Mouse (Mus musculus) liver, embryonic 15.5 days (tissue): ENCODE results near the gene Wrap73. TPM values are rescaled to one million over a fixed set of nuclear protein-coding genes. Genes with fewer than 3 reads are reported as not detected.

Experiments
- ATAC-seq: fragments of 200-750 bp; cut with Nextera tagmentation; 2 replicates; pipeline ENCODE4 v1.8.0; 2017; ENCODE audit warnings: moderate number of reproducible peaks, mild to moderate bottlenecking, moderate library complexity; ENCODE audit not compliant: insufficient read depth
- H3K27ac ChIP-seq: fragments of 300-500 bp; sonication (generic); replicated peaks from 2 replicates; pipeline ENCODE4 v1.5.1; 2015; ENCODE audit warnings: mild to moderate bottlenecking, inconsistent platforms
- H3K27me3 ChIP-seq: fragments of 300-500 bp; sonication (generic); 2 replicates; pipeline ENCODE4 v1.6.1; 2015; ENCODE audit warnings: mild to moderate bottlenecking, inconsistent platforms
- H3K36me3 ChIP-seq: fragments of 300-500 bp; sonication (generic); replicated peaks from 2 replicates; pipeline ENCODE4 v1.6.1; 2015; ENCODE audit warnings: moderate library complexity, mild to moderate bottlenecking, inconsistent platforms
- H3K4me1 ChIP-seq: fragments of 300-500 bp; sonication (generic); replicated peaks from 2 replicates; pipeline ENCODE4 v1.6.1; 2015; ENCODE audit warnings: inconsistent platforms
- H3K4me2 ChIP-seq: fragments of 300-500 bp; sonication (generic); 2 replicates; pipeline ENCODE4 v1.6.1; 2015; ENCODE audit warnings: moderate library complexity, mild to moderate bottlenecking, inconsistent platforms
- H3K4me3 ChIP-seq: fragments of 300-500 bp; sonication (generic); replicated peaks from 2 replicates; pipeline ENCODE4 v1.5.1; 2015; ENCODE audit warnings: mild to moderate bottlenecking, inconsistent platforms
- H3K9ac ChIP-seq: fragments of 300-500 bp; sonication (generic); 2 replicates; pipeline ENCODE4 v1.6.1; 2015; ENCODE audit warnings: moderate library complexity, mild to moderate bottlenecking, inconsistent platforms
- H3K9me3 ChIP-seq: fragments of 300-500 bp; sonication (generic); replicated peaks from 2 replicates; pipeline ENCODE4 v1.6.1; 2016; ENCODE audit warnings: inconsistent platforms
- WGBS: fragments of 180-500 bp; shearing (Covaris S2); methylation state at CpG from one replicate; pipeline ENCODE4 v1.1.7; 2015; ENCODE audit warnings: mixed read lengths; ENCODE audit not compliant: insufficient replicate concordance; 5-methylcytosine and 5-hydroxymethylcytosine counted together
- polyA plus RNA-seq: library from polyadenylated mRNA; unstranded; fragments of >200 nt; fragmentation: Nextera tagmentation; extraction: Ambion mirVana; gene quantifications from 2 replicates; pipeline ENCODE4 v1.2.1, GENCODE M21; 2015

The Wrap73 gene
- 26.4 and 26.8 TPM in 2 replicates for polyA plus RNA-seq

DNA sequence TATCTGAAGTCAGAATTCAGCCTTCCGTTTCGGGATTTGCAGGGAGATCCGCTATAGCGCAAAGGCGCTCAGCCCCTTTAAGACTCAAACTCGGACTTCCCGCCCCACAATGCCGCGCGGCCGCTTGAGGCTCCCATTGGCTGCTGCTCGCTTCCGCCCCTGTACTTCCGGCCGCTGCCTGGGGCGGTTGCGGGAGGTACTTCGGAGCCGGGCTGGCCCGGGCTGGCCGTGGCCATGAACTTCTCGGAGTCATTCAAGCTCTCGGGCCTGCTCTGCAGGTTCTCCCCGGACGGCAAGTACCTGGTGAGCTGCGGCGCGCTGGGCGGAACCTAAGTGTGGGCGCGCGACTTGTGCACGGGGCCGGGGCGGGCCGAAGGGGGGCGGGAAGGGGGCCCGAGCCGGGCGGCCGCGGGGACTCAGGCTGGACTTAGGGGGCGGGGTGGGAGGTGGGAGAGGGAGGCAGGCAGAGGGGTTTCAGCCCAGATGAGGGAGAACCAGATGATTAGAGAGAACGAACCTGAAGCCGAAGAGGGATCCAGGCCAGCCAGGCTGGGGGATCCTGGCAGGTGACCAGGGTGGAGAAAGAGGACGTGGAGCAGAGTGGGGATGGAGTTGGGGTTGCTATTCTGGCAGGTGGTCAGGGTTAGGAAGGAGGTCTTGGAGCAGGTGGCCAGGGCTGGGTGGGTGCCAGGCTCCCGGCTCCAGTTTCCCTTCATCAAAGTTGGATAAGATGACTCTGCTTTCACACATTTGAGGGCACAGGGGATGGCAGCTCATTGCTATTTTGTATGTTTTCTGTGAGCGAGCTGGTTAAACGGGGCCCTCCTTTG lies at the start of gene Wrap73:
Gene Wrap73 (plus strand): TSS at position 162 of the 830 bp plus-strand sequence.
- peak; percentile 95 for ATAC-seq
- Histone ChIP-seq H3K4me3 (peak within 1 kb of the TSS; percentile 86), H3K9me3 (no peaks in the 10 kb centered on the region), H3K27ac (peak within 1 kb of the TSS; percentile 80), H3K4me1 (peaks cover 46% of the 10 kb centered on the region), H3K9ac (peak within 1 kb of the TSS; percentile 92), H3K4me2 (peak within 1 kb of the TSS; percentile 92), H3K27me3 (peaks cover 47% of the 10 kb centered on the region), H3K36me3 (peaks cover 19% of the 10 kb centered on the region)
- WGBS: 1% methylated on average over 49 of the region's 49 CpGs

DNA sequence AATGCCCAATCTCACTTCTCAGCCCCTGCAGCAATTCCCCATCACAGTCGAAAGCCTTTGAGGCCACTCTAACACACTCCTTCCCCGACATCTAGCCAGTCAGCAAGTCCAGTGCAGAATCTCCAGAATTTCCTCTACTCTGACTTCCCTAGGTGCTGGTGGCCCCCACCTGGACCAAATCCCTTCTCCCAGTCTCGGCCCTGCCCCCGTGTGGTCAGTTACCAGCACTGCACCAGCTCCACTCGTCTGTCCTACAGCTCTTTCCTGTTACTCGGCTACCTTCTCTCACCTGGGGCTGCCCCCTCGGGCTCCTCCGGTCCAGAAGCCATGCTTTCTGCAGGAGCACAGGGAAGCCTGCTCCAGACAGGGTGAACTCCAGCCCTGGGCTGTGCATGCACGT lies 49.0 kb upstream of the Wrap73 start:
- no peak for ATAC-seq
- H3K4me2 ChIP-seq: no peak overlapping the region
- H3K36me3 ChIP-seq: no peaks in the 10 kb centered on the region
- no peaks in the 10 kb centered on the region for H3K4me1 ChIP-seq
- H3K9ac ChIP-seq: no peak overlapping the region
- no peak overlapping the region for H3K4me3 ChIP-seq
- no peak overlapping the region for H3K27ac ChIP-seq
- 15% methylated on average over 9 of the region's 9 CpGs for WGBS
- peaks cover 66% of the 10 kb centered on the region for H3K27me3 ChIP-seq
- H3K9me3 ChIP-seq: no peaks in the 10 kb centered on the region

DNA sequence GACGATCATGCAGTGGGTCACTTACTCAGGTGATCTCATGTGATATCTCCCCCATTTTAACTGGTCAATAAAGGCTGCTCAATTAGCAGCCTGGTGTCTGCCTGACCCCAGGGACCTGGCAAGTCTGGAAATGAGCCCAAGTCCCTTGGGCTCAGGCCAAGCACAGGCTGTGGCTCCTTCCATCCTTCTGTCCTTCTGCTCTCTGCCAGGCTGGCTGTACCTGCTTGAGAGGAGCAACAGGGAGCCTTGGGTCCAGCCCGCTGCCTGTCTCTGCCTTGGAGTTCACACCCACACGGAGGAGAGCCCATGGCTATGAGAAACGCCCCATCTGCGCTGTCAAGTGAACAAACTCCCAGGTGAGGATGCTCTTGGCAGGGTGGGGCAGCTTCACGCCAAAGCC lies 46.1 kb upstream of the Wrap73 start:
- no peak for ATAC-seq
- Histone ChIP-seq H3K4me1 (no peaks in the 10 kb centered on the region), H3K4me3 (no peak overlapping the region), H3K27ac (no peak overlapping the region), H3K9ac (no peak overlapping the region), H3K9me3 (no peaks in the 10 kb centered on the region), H3K27me3 (peaks cover 76% of the 10 kb centered on the region), H3K4me2 (no peak overlapping the region), H3K36me3 (no peaks in the 10 kb centered on the region)
- WGBS: 22% methylated on average over 6 of the region's 6 CpGs

- Histone ChIP-seq H3K27ac (no peak overlapping the region), H3K4me3 (no peak overlapping the region), H3K27me3 (peaks cover 98% of the 10 kb centered on the region), H3K4me1 (no peaks in the 10 kb centered on the region), H3K36me3 (no peaks in the 10 kb centered on the region), H3K9me3 (no peaks in the 10 kb centered on the region), H3K4me2 (no peak overlapping the region), H3K9ac (no peak overlapping the region)
- 25% methylated on average over 7 of the region's 7 CpGs for WGBS
- no peak for ATAC-seq
These were observed 42.8 kb upstream of the Wrap73 start for GRCm38 (mm10) chr4:154099361-154099760.

DNA sequence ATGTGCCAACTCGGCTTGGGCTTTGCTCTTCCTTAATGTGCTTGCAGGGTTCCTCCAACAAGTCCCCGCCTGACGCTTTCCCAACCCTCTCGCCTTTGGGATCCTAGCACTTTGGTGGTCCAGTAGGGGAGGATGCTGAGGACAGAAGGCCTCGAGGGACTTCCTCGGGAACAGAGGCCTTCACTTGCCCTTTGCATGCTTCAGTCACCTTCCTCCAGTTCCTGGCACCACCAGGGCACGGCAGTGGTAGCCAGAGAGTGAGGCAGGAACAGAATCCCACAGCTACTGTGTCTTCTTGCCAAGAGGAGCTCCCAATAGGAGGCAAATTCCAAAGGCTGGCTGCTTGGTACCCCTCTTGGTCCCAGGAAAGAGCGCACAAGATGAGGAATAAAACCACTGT lies 38.8 kb upstream of the Wrap73 start:
- Histone ChIP-seq H3K36me3 (no peaks in the 10 kb centered on the region), H3K9me3 (no peaks in the 10 kb centered on the region), H3K4me2 (no peak overlapping the region), H3K27me3 (peaks cover 88% of the 10 kb centered on the region), H3K27ac (no peak overlapping the region), H3K4me1 (peaks cover 10% of the 10 kb centered on the region), H3K9ac (no peak overlapping the region), H3K4me3 (no peak overlapping the region)
- WGBS: 44% methylated on average over 8 of the region's 8 CpGs
- no peak for ATAC-seq

DNA sequence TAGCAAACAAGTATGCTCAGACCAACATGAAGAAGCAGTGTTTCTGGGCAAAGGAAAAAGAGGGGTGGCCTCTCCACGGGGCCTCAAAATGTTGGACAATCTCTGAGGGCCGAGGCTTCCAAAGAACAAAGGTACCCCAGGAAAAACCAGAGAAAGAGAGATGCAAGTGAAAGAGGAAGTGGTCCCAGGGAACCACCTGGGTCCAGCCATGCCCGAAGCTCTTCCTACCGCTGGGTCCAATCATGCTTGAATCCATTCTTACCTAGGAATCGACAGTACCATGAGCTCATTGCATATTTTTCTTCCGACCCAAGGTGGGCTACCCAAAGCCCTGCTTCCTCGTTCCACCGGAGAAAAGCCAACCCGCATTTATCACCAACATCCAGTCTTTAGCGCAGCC lies 38.3 kb upstream of the Wrap73 start:
- Histone ChIP-seq H3K27ac (no peak overlapping the region), H3K4me3 (no peak overlapping the region), H3K4me2 (no peak overlapping the region), H3K9ac (no peak overlapping the region), H3K27me3 (peaks cover 85% of the 10 kb centered on the region), H3K9me3 (no peaks in the 10 kb centered on the region), H3K36me3 (no peaks in the 10 kb centered on the region), H3K4me1 (peaks cover 10% of the 10 kb centered on the region)
- 73% methylated on average over 10 of the region's 10 CpGs for WGBS
- no peak for ATAC-seq

GRCm38 (mm10) chr4:154105381-154106001 lies 36.7 kb upstream of the Wrap73 start:
- no peak overlapping the region; the same call in 1 of the 2 replicates for H3K9ac ChIP-seq
- peak; percentile 53 for ATAC-seq
- peaks cover 10% of the 10 kb centered on the region for H3K4me1 ChIP-seq
- H3K9me3 ChIP-seq: no peaks in the 10 kb centered on the region
- H3K36me3 ChIP-seq: no peaks in the 10 kb centered on the region
- no peak overlapping the region for H3K27ac ChIP-seq
- H3K4me3 ChIP-seq: peak overlapping the region; percentile 33
- peaks cover 84% of the 10 kb centered on the region for H3K27me3 ChIP-seq
- peak overlapping the region; percentile 66 for H3K4me2 ChIP-seq
- WGBS: 23% methylated on average over 20 of the region's 20 CpGs

DNA sequence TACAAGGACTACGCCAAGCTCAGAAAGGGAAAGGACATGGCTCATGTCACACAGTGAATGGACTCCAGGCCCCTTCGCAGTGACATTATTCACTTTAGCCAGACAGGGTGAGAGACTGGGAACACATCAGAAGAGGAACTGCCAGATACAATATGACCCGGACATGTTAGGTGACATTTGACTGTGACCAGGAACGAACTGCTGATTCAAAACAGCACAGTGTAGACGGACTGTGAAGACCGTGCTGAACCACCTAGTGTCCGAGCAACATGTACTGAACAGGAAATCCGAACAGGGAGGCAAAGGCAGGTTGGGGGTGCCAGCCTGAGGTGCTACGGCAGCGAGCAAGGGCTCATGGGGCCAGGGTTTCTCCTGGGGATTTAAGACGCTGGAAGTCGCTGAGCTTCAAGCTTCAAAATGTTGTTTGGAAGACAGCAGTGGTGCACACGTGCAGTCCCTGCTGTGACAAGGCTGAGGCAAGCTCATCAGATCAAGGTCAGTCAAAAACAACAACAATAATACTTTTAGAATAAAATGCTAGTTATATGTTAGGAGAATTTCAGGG lies 35.6 kb upstream of the Wrap73 start:
- H3K27me3 ChIP-seq: peaks cover 84% of the 10 kb centered on the region
- H3K9ac ChIP-seq: no peak overlapping the region
- no peak overlapping the region for H3K4me2 ChIP-seq

GRCm38 (mm10) chr4:154109216-154109849 lies 32.8 kb upstream of the Wrap73 start:
- Histone ChIP-seq H3K36me3 (no peaks in the 10 kb centered on the region), H3K9ac (no peak overlapping the region), H3K4me1 (peaks cover 10% of the 10 kb centered on the region), H3K27ac (no peak overlapping the region), H3K4me3 (no peak overlapping the region), H3K9me3 (no peaks in the 10 kb centered on the region), H3K27me3 (peaks cover 60% of the 10 kb centered on the region), H3K4me2 (no peak overlapping the region)
- 49% methylated on average over 18 of the region's 18 CpGs for WGBS
- ATAC-seq: no peak

More for the DNA sequence above, 35.6 kb upstream of the Wrap73 start:
- peaks cover 10% of the 10 kb centered on the region for H3K4me1 ChIP-seq
- no peak for ATAC-seq
- no peaks in the 10 kb centered on the region for H3K9me3 ChIP-seq
- 60% methylated on average over 13 of the region's 13 CpGs for WGBS
- no peak overlapping the region for H3K4me3 ChIP-seq
- no peaks in the 10 kb centered on the region for H3K36me3 ChIP-seq
- H3K27ac ChIP-seq: no peak overlapping the region

DNA sequence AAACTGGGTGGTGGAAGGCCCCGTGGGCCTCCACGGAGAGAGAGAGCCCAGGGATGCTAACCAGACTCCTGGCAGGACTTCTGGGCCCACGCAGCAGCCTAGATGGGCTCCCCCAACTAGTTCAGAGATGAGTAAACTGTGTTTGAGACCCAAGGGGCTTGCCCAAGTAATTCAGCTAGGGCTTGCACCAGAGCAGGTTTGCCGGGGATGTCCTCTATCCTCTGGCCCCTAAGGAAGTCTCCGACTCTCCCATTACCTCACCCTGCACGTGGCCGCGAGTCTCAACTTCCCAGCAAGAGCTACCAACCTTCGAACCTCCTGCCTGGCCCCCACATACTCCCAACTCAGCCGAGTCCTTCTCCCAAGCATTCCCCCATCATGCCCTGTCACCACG lies 32.3 kb upstream of the Wrap73 start:
- Histone ChIP-seq H3K4me2 (no peak overlapping the region), H3K9ac (no peak overlapping the region), H3K4me1 (peaks cover 10% of the 10 kb centered on the region), H3K9me3 (no peaks in the 10 kb centered on the region), H3K27me3 (peaks cover 55% of the 10 kb centered on the region), H3K27ac (no peak overlapping the region), H3K4me3 (no peak overlapping the region), H3K36me3 (no peaks in the 10 kb centered on the region)
- no peak for ATAC-seq
- 66% methylated on average over 11 of the region's 11 CpGs for WGBS

DNA sequence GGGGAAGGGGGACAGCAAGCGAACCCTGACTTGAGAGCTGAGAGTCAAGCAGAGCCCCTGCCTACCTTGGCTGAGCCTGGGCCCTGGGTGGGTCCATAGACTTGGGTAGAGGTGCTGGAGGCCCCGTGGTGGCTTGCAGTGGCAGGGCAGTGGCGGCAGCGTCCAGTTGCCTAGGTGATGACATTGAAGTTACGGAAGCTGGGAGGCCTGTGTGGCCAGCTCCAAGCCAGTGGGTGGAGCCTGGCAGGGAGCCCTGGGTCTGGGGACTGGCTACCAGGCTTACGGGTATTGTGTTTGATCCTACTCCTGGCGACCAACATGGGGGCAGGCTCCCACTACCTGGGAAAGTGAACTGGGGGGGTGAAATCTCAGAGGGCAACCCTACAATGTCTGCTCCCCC lies 25.8 kb upstream of the Wrap73 start:
- H3K27me3 ChIP-seq: peaks cover 4% of the 10 kb centered on the region; the same call in 1 of the 2 replicates
- no peaks in the 10 kb centered on the region for H3K9me3 ChIP-seq
- H3K4me3 ChIP-seq: no peak overlapping the region
- H3K4me2 ChIP-seq: no peak overlapping the region
- WGBS: 51% methylated on average over 7 of the region's 7 CpGs
- H3K4me1 ChIP-seq: peaks cover 56% of the 10 kb centered on the region
- no peaks in the 10 kb centered on the region for H3K36me3 ChIP-seq
- no peak for ATAC-seq
- H3K27ac ChIP-seq: no peak overlapping the region
- H3K9ac ChIP-seq: no peak overlapping the region
